Mouse (Mus musculus) natural killer cell, adult 2 months (primary cell): ENCODE data around the gene Rps28.

Experiments
- DNase-seq, 2 experiments: peaks; one replicate each; pipeline ENCODE4 v3.0.0; 2022; ENCODE audit warnings: low spot score in 2 of 2

Rps28 gene

GRCm38 (mm10) chr17:33812475-33812874 is 11.9 kb downstream of the Rps28 start:
- no peak for DNase-seq

GRCm38 (mm10) chr17:33811142-33811516 is 13.2 kb downstream of the Rps28 start:
- DNase-seq = no peak

- DNase-seq = peak; percentile 83 to 87
Measured at GRCm38 (mm10) chr17:33810334-33811141, 13.8 kb downstream of the Rps28 start, which contains the start of gene Kank3. Gene Kank3, plus strand, starts transcription at chr17:33810519.

GRCm38 (mm10) chr17:33808192-33808591 is 16.2 kb downstream of the Rps28 start:
- no peak for DNase-seq

- DNase-seq = no peak
Measured at GRCm38 (mm10) chr17:33807181-33807888, 17.0 kb downstream of the Rps28 start.

GRCm38 (mm10) chr17:33804745-33805144 is 19.6 kb downstream of the Rps28 start:
- DNase-seq = no peak

GRCm38 (mm10) chr17:33804205-33804604 is 20.2 kb downstream of the Rps28 start:
- no peak for DNase-seq

- DNase-seq = no peak
Measured at GRCm38 (mm10) chr17:33802221-33802620, 22.1 kb downstream of the Rps28 start.

- DNase-seq = no peak
Measured at GRCm38 (mm10) chr17:33799277-33799676, 25.1 kb downstream of the Rps28 start.

- no peak for DNase-seq
Measured at GRCm38 (mm10) chr17:33798306-33798705, 26.1 kb downstream of the Rps28 start.

- no peak for DNase-seq
Measured at GRCm38 (mm10) chr17:33788732-33789131, 35.6 kb downstream of the Rps28 start.

GRCm38 (mm10) chr17:33786375-33786774 is 38.0 kb downstream of the Rps28 start:
- no peak for DNase-seq

- no peak for DNase-seq
Measured at GRCm38 (mm10) chr17:33784939-33785338, 39.4 kb downstream of the Rps28 start.

GRCm38 (mm10) chr17:33783408-33783807 is 41.0 kb downstream of the Rps28 start:
- DNase-seq = no peak

- DNase-seq = no peak
Measured at GRCm38 (mm10) chr17:33782067-33782466, 42.3 kb downstream of the Rps28 start.

- DNase-seq = peak; percentile 61 to 69
Measured at GRCm38 (mm10) chr17:33781124-33781977, 43.0 kb downstream of the Rps28 start, which contains the start of gene Angptl4. Gene Angptl4, minus strand, starts transcription at chr17:33781830.

- DNase-seq = peak; percentile 28 to 56
Measured at GRCm38 (mm10) chr17:33780431-33780830, 43.9 kb downstream of the Rps28 start.

GRCm38 (mm10) chr17:33779967-33780295 is 44.4 kb downstream of the Rps28 start:
- DNase-seq = no peak

GRCm38 (mm10) chr17:33779271-33779966 is 44.9 kb downstream of the Rps28 start:
- DNase-seq = no peak

GRCm38 (mm10) chr17:33775287-33775686 is 49.1 kb downstream of the Rps28 start:
- DNase-seq = no peak

GRCm38 (mm10) chr17:33774573-33775155 is 49.7 kb downstream of the Rps28 start:
- no peak for DNase-seq
